In the genomic region with DNA sequence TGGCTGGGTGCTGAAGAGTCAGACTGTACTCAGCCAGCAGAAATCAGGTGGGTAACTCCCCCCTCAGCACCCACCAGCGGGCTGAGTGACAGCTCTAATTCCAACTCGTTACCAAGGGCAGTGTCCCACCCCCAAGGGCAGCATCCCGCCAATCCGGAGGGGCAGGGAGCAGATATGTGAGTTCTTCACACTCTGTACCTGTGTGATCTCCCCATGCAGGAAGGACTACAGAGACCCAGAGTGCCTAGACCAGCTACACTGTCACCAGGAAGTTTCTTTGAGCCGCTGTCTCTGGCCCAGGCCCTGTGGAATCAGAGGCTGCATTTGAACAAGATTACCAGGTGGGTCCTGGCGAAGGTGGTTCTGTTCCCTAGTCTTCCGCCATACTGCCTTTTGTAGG, we compare ENCODE assay signal across 14 mouse cellular contexts. TPM values are rescaled to one million over a fixed set of nuclear protein-coding genes. Genes with fewer than 3 reads are reported as not detected.
A peak's percentile ranks its signal among the peaks of the same experiment; 100 is the strongest.
DNase-seq lines count a peak whose midpoint lies in the region; ATAC-seq and TF ChIP-seq lines count a peak whose summit lies in the region.
"Had no signal": no experiment of that assay in that cellular context is flagged by ENCODE, and none has a peak within 500 bp of the region (broad histone marks: within the 10 kb centered on the region; RNA-seq: fewer than 3 reads in every experiment).

No protein-coding gene starts in this region.

- no peaks in the 10 kb centered on the region for H3K9me3 ChIP-seq in heart, embryonic 10.5 days
- no peaks in the 10 kb centered on the region for H3K9me3 ChIP-seq in lung, embryonic 16.5 days (ENCODE audit: control insufficient read depth, low read length)
- no peaks in the 10 kb centered on the region for H3K9me3 ChIP-seq in liver, embryonic 14.5 days (ENCODE audit: control insufficient read depth, low read length)
- H3K9me3 ChIP-seq in forebrain, embryonic 10.5 days, result no peaks in the 10 kb centered on the region
- H3K9me3 ChIP-seq: forebrain, embryonic 12.5 days; limb, embryonic 15.5 days had no signal

- peak overlapping the region; percentile 20 for H3K4me2 ChIP-seq in lung, embryonic 16.5 days (ENCODE audit: low read depth, low read length)
- H3K4me2 ChIP-seq in liver, embryonic 14.5 days (ENCODE audit: low read depth), result peak overlapping the region; percentile 55
- H3K4me2 ChIP-seq: forebrain, embryonic 12.5 days; limb, embryonic 15.5 days had no signal

- no peak for DNase-seq in heart, embryonic 10.5 days (ENCODE audit: low spot score)
- DNase-seq in heart, adult 11 months, result no peak
- no peak for DNase-seq in lung, postnatal 14 days
- no peak for DNase-seq in liver, embryonic 14.5 days (ENCODE audit: low read depth in 3 of 3, low spot score in 3 of 3)
- DNase-seq in gastrocnemius, postnatal 10 days, result no peak
- DNase-seq in MN1 (ENCODE audit: low spot score), result no peak
- no peak for DNase-seq in forebrain, embryonic 10.5 days (ENCODE audit: extremely low spot score, low spot score)
- DNase-seq: cerebellum, adult 8-10 months; embryo, embryonic 11 days; kidney, postnatal 36 days had no signal

- WGBS in heart, embryonic 10.5 days, result 40% methylated on average over 7 of the region's 7 CpGs
- WGBS in lung, embryonic 16.5 days, result 41% methylated on average over 7 of the region's 7 CpGs
- WGBS in liver, embryonic 14.5 days (ENCODE audit: insufficient replicate concordance), result 58% methylated on average over 7 of the region's 7 CpGs
- WGBS in forebrain, embryonic 10.5 days, result 60% methylated on average over 7 of the region's 7 CpGs

- H3K27ac ChIP-seq in heart, embryonic 10.5 days, result no peak overlapping the region
- no peak overlapping the region for H3K27ac ChIP-seq in lung, embryonic 16.5 days (ENCODE audit: low read length)
- H3K27ac ChIP-seq in liver, embryonic 14.5 days, result peak overlapping the region; percentile 31
- H3K27ac ChIP-seq in forebrain, embryonic 10.5 days, result no peak overlapping the region
- H3K27ac ChIP-seq: forebrain, embryonic 12.5 days; limb, embryonic 15.5 days had no signal

- H3K4me3 ChIP-seq in heart, embryonic 10.5 days, result peak overlapping the region; percentile 34; the same call in 1 of the 2 replicates
- peak overlapping the region; percentile 5 for H3K4me3 ChIP-seq in lung, embryonic 16.5 days (ENCODE audit: low read length)
- H3K4me3 ChIP-seq in liver, embryonic 14.5 days (ENCODE audit: insufficient read depth in 1 of 2, low read depth in 2 of 2, low read length in 2 of 2), result peak overlapping the region; percentile 43 to 44
- no peak overlapping the region for H3K4me3 ChIP-seq in forebrain, embryonic 10.5 days
- H3K4me3 ChIP-seq: forebrain, embryonic 12.5 days; limb, embryonic 15.5 days had no signal

- H3K27me3 ChIP-seq in heart, embryonic 10.5 days (ENCODE audit: insufficient read depth, poor library complexity, severe bottlenecking), result 0 out of 2 replicates have a peak, but pooled peaks cover 10% of the 10 kb centered on the region
- H3K27me3 ChIP-seq in lung, embryonic 16.5 days (ENCODE audit: control insufficient read depth, insufficient read depth, low read depth, low read length), result no peaks in the 10 kb centered on the region
- H3K27me3 ChIP-seq in liver, embryonic 14.5 days (ENCODE audit: control insufficient read depth, insufficient read depth, low read length), result no peaks in the 10 kb centered on the region
- no peaks in the 10 kb centered on the region for H3K27me3 ChIP-seq in forebrain, embryonic 10.5 days (ENCODE audit: poor library complexity, severe bottlenecking)
- H3K27me3 ChIP-seq: forebrain, embryonic 12.5 days; limb, embryonic 15.5 days had no signal

- H3K9ac ChIP-seq in lung, embryonic 16.5 days (ENCODE audit: low read length), result no peak overlapping the region
- H3K9ac ChIP-seq in liver, embryonic 14.5 days (replicated peaks), result no peak overlapping the region; the same call in 1 of the 2 replicates
- H3K9ac ChIP-seq: forebrain, embryonic 12.5 days; limb, embryonic 15.5 days had no signal

- no peak for TF ChIP-seq CTCF in liver, embryonic 14.5 days (IDR thresholded peaks at IDR 0.05; ENCODE audit: low read depth)

- H3K36me3 ChIP-seq in heart, embryonic 10.5 days, result no peaks in the 10 kb centered on the region
- no peaks in the 10 kb centered on the region for H3K36me3 ChIP-seq in lung, embryonic 16.5 days (ENCODE audit: control insufficient read depth, insufficient read depth, low read length)
- peaks cover 6% of the 10 kb centered on the region for H3K36me3 ChIP-seq in liver, embryonic 14.5 days (replicated peaks; ENCODE audit: control insufficient read depth, insufficient read depth, low read depth)
- H3K36me3 ChIP-seq in forebrain, embryonic 10.5 days (replicated peaks), result no peaks in the 10 kb centered on the region
- H3K36me3 ChIP-seq: forebrain, embryonic 12.5 days; limb, embryonic 15.5 days had no signal

- TF ChIP-seq EP300 in liver, embryonic 14.5 days (IDR thresholded peaks at IDR 0.05; ENCODE audit: low read depth), result no peak

- peak; percentile 35 for ATAC-seq in lung, embryonic 16.5 days (ENCODE audit: low read depth)
- no peak for ATAC-seq in liver, embryonic 14.5 days (ENCODE audit: insufficient read depth)

- H3K4me1 ChIP-seq in heart, embryonic 10.5 days, result peaks cover 26% of the 10 kb centered on the region
- H3K4me1 ChIP-seq in lung, embryonic 16.5 days (replicated peaks; ENCODE audit: control insufficient read depth, insufficient read depth, low read length), result no peaks in the 10 kb centered on the region
- peaks cover 37 to 58% of the 10 kb centered on the region in 2 experiments for H3K4me1 ChIP-seq in liver, embryonic 14.5 days (replicated peaks; ENCODE audit: control insufficient read depth in 2 of 2, insufficient read depth in 2 of 2, low read length in 1 of 2)
- peaks cover 16% of the 10 kb centered on the region for H3K4me1 ChIP-seq in forebrain, embryonic 10.5 days
- H3K4me1 ChIP-seq: limb, embryonic 15.5 days had no signal

RNA-seq across cellular contexts. Expression of a gene that starts 0.5 kb away (rescaled TPM):
- 0.20 and 0.26 TPM in 2 replicates for polyA plus RNA-seq in heart, embryonic 10.5 days (2016; fragmentation: Nextera tagmentation; extraction: Ambion mirVana)
- polyA plus RNA-seq in lung, embryonic 16.5 days (2015; fragmentation: Nextera tagmentation; extraction: Ambion mirVana), result 2.7 and 3.6 TPM in 2 replicates
- 4.8 and 5.8 TPM in 2 replicates for polyA plus RNA-seq in liver, embryonic 14.5 days (2012; rRNA removed)
- polyA plus RNA-seq in liver, embryonic 14.5 days (2014; fragmentation: Nextera tagmentation; extraction: Ambion mirVana), result 3.0 and 4.2 TPM in 2 replicates
- not detected for total RNA-seq in gastrocnemius, postnatal 10 days (2021)
- polyA plus RNA-seq in forebrain, embryonic 10.5 days (2016; fragmentation: Nextera tagmentation; extraction: Ambion mirVana), result 0.07 and 0.27 TPM in 2 replicates

RNA-seq across cellular contexts. Expression of a gene that starts 2.9 kb away (rescaled TPM):
- 0.43 and 0.67 TPM in 2 replicates for polyA plus RNA-seq in heart, embryonic 10.5 days (2016; fragmentation: Nextera tagmentation; extraction: Ambion mirVana)
- polyA plus RNA-seq in lung, embryonic 16.5 days (2015; fragmentation: Nextera tagmentation; extraction: Ambion mirVana), result 2.6 and 3.2 TPM in 2 replicates
- polyA plus RNA-seq in liver, embryonic 14.5 days (2012; rRNA removed), result 169 and 210 TPM in 2 replicates
- 168 and 176 TPM in 2 replicates for polyA plus RNA-seq in liver, embryonic 14.5 days (2014; fragmentation: Nextera tagmentation; extraction: Ambion mirVana)
- total RNA-seq in gastrocnemius, postnatal 10 days (2021), result under 1 TPM in 1 of 2 experiments, not detected in 1; 0.93 TPM
- polyA plus RNA-seq in forebrain, embryonic 10.5 days (2016; fragmentation: Nextera tagmentation; extraction: Ambion mirVana), result not detected in 2 replicates
- total RNA-seq: adrenal gland, adult 18-20 months had no signal

RNA-seq across cellular contexts. Expression of a gene that starts 21.5 kb away (rescaled TPM):
- polyA plus RNA-seq in heart, embryonic 10.5 days (2016; fragmentation: Nextera tagmentation; extraction: Ambion mirVana), result 142 and 213 TPM in 2 replicates
- 9.9 and 10.5 TPM in 2 replicates for polyA plus RNA-seq in lung, embryonic 16.5 days (2015; fragmentation: Nextera tagmentation; extraction: Ambion mirVana)
- polyA plus RNA-seq in liver, embryonic 14.5 days (2012; rRNA removed), result 0.12 and 0.27 TPM in 2 replicates
- polyA plus RNA-seq in liver, embryonic 14.5 days (2014; fragmentation: Nextera tagmentation; extraction: Ambion mirVana), result 0.36 and 0.48 TPM in 2 replicates
- 100 to 1,000 TPM; 515 to 520 TPM for total RNA-seq in gastrocnemius, postnatal 10 days (2021)
- polyA plus RNA-seq in forebrain, embryonic 10.5 days (2016; fragmentation: Nextera tagmentation; extraction: Ambion mirVana), result 0.64 and 0.78 TPM in 2 replicates

RNA-seq across cellular contexts. Expression of a gene that starts 44.4 kb away (rescaled TPM):
- polyA plus RNA-seq in heart, embryonic 10.5 days (2016; fragmentation: Nextera tagmentation; extraction: Ambion mirVana), result 56.7 and 78.1 TPM in 2 replicates
- 67.8 and 68.4 TPM in 2 replicates for polyA plus RNA-seq in lung, embryonic 16.5 days (2015; fragmentation: Nextera tagmentation; extraction: Ambion mirVana)
- polyA plus RNA-seq in liver, embryonic 14.5 days (2012; rRNA removed), result 16.6 and 28.2 TPM in 2 replicates
- 51.1 and 52.4 TPM in 2 replicates for polyA plus RNA-seq in liver, embryonic 14.5 days (2014; fragmentation: Nextera tagmentation; extraction: Ambion mirVana)
- total RNA-seq in gastrocnemius, postnatal 10 days (2021), result 10 to 100 TPM in 1 of 2 experiments, 1 to 10 TPM in 1; 9.8 to 11.4 TPM
- polyA plus RNA-seq in forebrain, embryonic 10.5 days (2016; fragmentation: Nextera tagmentation; extraction: Ambion mirVana), result 107 TPM in 2 replicates

RNA-seq across cellular contexts. Expression of a gene that starts 44.5 kb away (rescaled TPM):
- polyA plus RNA-seq in heart, embryonic 10.5 days (2016; fragmentation: Nextera tagmentation; extraction: Ambion mirVana), result 13.7 and 17.3 TPM in 2 replicates
- 18.1 and 19.7 TPM in 2 replicates for polyA plus RNA-seq in lung, embryonic 16.5 days (2015; fragmentation: Nextera tagmentation; extraction: Ambion mirVana)
- polyA plus RNA-seq in liver, embryonic 14.5 days (2012; rRNA removed), result 31.6 and 32.7 TPM in 2 replicates
- polyA plus RNA-seq in liver, embryonic 14.5 days (2014; fragmentation: Nextera tagmentation; extraction: Ambion mirVana), result 6.9 and 8.2 TPM in 2 replicates
- total RNA-seq in gastrocnemius, postnatal 10 days (2021), result 10 to 100 TPM; 11.3 to 19.2 TPM
- polyA plus RNA-seq in forebrain, embryonic 10.5 days (2016; fragmentation: Nextera tagmentation; extraction: Ambion mirVana), result 18.7 and 19.0 TPM in 2 replicates

Comparison
In these comparisons a context has a peak if more than half of its experiments do, and no peak if none do; other contexts are left out.
1. RNA of a gene that starts 2.9 kb away (polyA plus RNA-seq): 168 to 210 TPM in liver, embryonic 14.5 days; 2.6 to 3.2 TPM in lung, embryonic 16.5 days, 0.43 to 0.67 TPM in heart, embryonic 10.5 days and not detected in forebrain, embryonic 10.5 days; every median in the first group is over 10 times any median in the second.
2. RNA of a gene that starts 21.5 kb away (polyA plus RNA-seq): 142 to 213 TPM in heart, embryonic 10.5 days; 9.9 to 10.5 TPM in lung, embryonic 16.5 days, 0.64 to 0.78 TPM in forebrain, embryonic 10.5 days and 0.12 to 0.48 TPM in liver, embryonic 14.5 days; every median in the first group is over 10 times any median in the second.